Mouse (Mus musculus): Measurements from ENCODE around the gene Spp2.
"Not testable (repeated sequence)": the region's sequence is repeated elsewhere in the genome, so short reads cannot be mapped to it uniquely, and the experiment has no call there.

Gene Spp2

DNA sequence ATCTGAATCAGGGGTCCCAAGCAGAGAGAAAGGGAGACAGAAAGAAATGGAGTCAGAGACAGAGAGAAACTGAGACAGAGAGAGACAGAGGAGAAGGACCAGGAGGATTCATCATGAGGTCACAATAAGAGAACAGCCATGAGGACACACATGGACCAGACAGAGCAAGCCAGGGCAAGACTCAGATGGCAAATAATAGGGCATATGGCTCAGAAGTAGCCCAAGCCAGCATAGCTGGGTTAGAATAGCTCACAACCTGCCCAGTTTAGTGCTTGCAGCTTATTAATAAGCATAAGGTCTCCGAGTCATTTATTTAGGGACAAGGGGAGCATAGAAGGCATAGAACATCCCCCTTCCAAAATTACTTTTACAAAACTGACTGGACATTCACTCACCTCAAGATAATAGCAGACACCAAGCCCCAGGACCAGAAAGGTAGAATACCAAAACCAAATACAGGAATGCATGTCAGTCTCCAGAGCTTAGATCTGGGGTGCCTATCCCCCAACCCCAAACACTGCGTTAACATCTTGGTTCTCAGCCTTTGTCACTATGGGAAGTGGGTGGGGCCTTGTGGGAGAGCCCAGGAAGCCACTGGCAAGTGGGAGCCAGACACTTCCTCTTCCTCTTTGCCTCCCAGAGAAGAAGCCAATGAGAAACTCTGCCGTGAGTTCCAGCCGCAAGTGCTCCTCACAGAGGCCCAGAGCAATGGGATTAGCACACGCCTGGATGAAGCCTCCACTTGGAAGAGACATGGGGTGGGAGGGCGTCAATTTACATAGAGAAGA is 26.5 kb downstream of the Spp2 start:
- peak in 1 of 2 experiments; percentile 10 for DNase-seq (ENCODE audit: low read depth in 1 of 2, low spot score in 2 of 2)

DNA sequence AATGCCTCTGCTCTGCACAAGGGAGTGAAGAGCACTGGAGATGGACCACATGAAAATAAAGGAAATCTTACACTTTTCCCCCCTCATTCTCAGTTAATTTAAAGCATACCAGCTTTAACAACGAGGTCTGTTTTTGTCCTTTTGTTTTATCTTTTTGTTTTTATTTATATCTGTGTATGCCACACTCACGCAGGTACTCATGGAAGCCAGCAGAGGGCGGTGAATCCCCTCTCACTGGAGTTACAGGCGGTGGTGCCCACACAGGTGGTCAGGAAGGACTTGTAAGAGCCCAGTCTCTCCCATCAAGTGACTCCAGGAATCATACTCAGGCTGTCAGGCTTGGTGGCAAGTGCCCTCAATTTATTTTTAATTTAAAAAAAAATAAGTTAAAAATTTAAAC is 27.3 kb downstream of the Spp2 start:
- DNase-seq (ENCODE audit: low read depth in 1 of 2, low spot score in 2 of 2) = no peak

DNA sequence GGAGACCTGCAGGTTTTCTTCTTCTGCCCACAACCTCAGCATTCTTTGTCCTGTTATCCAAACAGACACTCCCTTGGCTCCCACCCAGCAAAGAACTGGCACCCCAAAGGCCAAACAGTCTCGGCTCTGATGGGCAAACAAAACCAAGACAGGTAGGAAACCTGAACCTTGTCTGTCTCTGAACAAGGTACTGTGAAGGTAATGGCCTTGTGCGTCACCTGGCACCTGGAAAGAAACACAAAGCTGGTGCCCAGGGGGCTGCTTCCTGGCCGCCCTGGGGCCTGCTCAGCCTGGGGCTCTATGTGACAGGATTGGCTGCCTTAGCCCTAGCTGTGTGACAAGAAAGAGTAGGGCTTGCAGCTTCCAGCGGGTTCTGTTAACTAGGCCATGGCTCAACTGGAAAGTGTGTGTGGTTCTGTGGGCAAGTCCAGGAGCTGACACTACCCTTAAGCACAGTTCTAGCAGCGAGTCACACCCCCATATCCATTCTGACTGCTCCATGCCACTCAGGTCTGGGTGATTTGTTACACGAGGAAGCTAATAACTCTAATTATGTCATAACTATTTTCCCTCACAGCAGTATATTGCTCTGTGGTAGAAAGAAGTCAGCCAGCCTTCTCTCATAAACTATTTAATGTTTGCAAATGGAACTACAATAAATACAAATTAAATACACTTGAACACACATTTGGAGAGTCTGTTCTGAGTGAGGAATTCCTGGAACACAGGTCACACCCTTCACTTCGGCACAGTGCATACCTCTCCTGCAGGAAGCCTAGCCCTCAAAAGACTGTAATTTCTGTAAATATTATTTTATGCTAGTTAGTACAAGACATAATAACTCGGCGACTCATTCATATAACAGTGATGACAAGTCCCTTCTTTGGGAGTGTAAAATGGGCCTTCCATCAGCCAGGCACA is 30.7 kb downstream of the Spp2 start:
- DNase-seq (ENCODE audit: low read depth in 1 of 2, low spot score in 2 of 2) = no peak

DNA sequence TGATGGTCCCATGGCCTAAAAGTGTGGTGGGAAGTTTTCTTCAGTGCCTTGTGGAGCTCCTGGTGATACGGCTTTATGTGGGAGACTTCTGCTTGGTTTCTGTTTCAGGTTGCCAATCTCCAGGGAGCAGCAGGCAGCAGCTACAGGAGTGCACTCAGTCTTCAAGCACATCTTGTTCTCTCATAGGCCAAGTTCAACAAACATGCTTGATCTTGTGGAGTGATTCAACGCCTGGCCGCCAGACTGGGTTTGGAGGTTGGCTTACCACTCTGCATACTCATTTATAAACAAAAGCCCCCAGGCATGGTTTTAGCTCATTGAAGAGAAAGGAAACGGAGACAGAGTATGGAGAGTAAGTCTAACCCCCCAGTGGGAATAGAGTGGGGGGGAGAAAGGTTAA is 36.6 kb downstream of the Spp2 start:
- DNase-seq (ENCODE audit: low read depth in 1 of 2, low spot score in 2 of 2) = no peak

- DNase-seq (ENCODE audit: low read depth in 1 of 2, low spot score in 2 of 2) = no peak
These were observed 38.6 kb downstream of the Spp2 start for GRCm38 (mm10) chr1:88445400-88445799.

DNA sequence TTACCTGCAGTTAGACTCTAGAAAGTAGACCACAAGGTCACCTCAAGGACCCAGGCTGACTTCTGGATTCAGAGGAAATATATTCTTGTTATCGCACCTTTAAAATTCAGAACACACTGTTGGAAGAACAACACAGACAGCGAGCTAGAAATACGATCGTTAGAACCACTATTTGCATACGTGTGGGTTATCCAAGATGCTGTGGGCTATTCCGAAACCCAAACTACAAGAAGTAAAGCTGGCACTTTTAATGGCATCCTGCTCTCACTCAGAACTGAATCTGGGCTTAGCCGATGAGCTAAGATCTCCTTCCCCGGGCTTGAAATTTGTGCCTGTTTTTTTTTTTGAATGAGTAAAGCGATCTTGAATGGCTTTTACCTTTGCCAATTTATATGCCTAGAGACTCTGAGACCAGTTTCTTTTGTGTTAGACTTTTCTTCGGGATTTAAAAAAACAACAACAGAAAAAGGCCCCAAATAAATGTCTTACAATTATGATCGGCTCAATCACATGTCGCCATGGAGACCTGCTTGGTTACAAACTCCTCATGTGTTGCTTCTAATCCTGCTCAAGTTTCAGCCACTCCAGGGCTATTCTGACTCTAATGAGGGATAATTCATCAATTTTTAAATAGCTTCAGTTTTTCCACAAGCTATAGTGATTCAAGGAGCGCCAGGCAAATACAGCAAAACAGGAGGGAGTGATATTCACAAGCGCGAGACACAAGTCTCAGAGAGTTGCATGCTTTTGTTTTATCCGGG is 39.7 kb downstream of the Spp2 start:
- no peak for DNase-seq (ENCODE audit: low read depth in 1 of 2, low spot score in 2 of 2)

- no peak for DNase-seq (ENCODE audit: low read depth in 1 of 2, low spot score in 2 of 2)
These were observed 40.7 kb downstream of the Spp2 start for GRCm38 (mm10) chr1:88447483-88447882.

DNA sequence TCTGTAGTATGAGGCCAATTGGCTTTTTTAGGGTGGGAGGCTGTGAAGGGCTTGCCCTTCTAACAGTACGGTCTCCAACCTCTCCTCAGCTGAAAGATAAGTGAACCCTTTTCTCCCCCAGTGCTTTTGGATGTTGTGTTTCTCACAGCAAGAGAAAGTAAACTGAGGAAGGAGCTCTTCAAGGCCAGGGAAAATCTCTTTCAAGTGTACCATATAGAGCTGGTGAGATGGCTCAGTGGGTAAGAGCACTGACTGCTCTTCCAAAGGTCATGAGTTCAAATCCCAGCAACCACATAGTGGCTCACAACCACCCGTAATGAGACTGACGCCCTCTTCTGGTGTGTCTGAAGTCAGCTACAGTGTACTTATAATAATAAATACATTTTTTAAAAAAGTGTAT is 41.3 kb downstream of the Spp2 start:
- not testable (repeated sequence) for DNase-seq (ENCODE audit: low read depth in 1 of 2, low spot score in 2 of 2)

- DNase-seq (ENCODE audit: low read depth in 1 of 2, low spot score in 2 of 2) = no peak
These were observed 43.0 kb downstream of the Spp2 start for GRCm38 (mm10) chr1:88449741-88450140.

DNA sequence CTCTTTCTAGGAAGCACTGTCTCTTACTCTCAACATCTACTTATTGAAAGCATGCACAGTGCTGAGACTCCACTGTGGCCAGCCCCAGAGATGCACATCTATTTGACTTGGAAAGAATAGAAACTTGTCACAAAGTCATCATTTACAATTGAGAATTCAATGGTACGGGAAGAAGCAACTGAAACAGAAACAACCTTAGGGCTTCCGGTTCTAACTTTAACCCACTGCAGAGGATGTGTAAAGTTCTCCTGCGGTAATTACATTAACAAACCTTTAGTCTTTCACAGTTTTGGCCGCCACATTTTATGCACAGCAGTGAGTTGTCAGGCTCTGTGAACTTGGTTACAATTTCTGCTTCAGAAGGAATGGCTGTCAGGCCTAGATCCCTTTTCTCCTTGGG is 43.9 kb downstream of the Spp2 start:
- no peak for DNase-seq (ENCODE audit: low read depth in 1 of 2, low spot score in 2 of 2)

- DNase-seq (ENCODE audit: low read depth in 1 of 2, low spot score in 2 of 2) = no peak
These were observed 45.4 kb downstream of the Spp2 start for GRCm38 (mm10) chr1:88452198-88452597.

DNA sequence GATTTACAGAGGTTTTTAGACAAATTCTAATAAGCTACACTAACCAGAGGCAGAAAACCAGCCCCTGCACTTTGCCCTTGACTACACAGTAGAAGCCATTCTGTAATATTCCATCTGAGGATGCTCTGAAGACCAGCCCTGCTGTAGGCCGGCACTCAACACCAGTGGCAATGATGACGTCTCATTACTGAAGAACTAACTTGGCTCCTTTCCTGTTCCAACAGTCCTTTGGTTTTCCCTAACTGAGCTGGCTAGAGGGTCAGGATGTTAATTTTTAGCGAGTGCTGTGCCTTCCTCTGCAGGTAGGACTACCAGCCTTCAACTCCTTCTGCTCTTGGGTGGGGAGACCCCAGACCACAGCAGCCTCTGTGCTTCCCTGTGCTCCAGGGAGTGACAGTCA is 47.9 kb downstream of the Spp2 start:
- no peak for DNase-seq (ENCODE audit: low read depth in 1 of 2, low spot score in 2 of 2)

- no peak for DNase-seq (ENCODE audit: low read depth in 1 of 2, low spot score in 2 of 2)
These were observed 49.0 kb downstream of the Spp2 start for GRCm38 (mm10) chr1:88455761-88456160.

DNA sequence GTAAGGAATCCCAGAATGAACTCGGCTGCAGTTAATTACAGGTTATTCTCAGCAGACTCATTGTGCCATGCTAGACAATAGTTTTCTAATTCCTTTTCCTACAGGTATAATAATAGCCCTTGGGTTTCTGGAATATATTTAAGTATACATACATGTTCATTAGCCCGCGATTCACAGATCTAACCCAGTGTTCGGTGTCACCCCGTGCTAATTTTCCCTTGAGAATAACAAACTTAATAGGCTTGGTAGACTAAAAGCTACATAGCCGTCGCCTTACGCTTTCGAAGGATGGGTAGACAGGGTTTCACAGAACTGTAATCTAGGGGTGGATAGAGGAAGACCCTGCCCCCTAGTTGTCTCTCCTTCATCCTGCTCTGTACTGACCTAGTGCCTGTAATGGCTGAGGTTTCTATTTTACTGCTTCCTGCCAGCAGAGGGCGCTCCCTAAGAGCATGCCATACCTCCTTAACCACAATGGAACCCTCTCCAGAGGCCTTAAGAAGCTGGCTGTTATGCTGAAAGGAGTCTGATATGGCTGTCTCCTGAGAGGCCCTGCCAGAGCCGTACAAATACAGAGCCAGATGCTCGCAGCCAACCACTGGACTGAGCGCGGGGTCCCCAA is 49.8 kb downstream of the Spp2 start:
- peak; percentile 4 to 19 for DNase-seq (ENCODE audit: low read depth in 1 of 2, low spot score in 2 of 2)

DNA sequence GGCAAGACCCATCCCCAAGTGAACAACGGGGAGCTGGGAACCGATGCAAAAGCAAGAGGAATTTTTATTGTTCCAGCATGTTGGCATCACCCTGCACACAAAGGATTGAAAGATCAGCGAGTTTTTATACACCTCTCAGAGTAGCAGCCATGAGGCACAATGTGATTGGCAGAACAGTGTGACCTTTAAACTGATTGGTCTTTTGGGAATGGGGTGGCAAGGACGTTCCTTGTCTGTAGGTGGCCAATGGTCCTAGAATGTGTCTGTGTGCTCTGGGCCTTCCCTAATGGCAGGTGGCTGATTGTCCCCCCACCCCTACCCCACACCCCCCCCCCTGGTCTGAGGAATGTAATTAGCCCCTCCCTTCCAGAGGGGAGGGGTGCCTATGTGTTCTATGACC is 52.4 kb downstream of the Spp2 start:
- DNase-seq (ENCODE audit: low read depth in 1 of 2, low spot score in 2 of 2) = no peak

GRCm38 (mm10) chr1:88459655-88460054 is 52.9 kb downstream of the Spp2 start:
- no peak for DNase-seq (ENCODE audit: low read depth in 1 of 2, low spot score in 2 of 2)

GRCm38 (mm10) chr1:88461096-88461495 is 54.3 kb downstream of the Spp2 start:
- no peak for DNase-seq (ENCODE audit: low read depth in 1 of 2, low spot score in 2 of 2)

- no peak for DNase-seq (ENCODE audit: low read depth in 1 of 2, low spot score in 2 of 2)
These were observed 55.7 kb downstream of the Spp2 start for GRCm38 (mm10) chr1:88462484-88462883.

GRCm38 (mm10) chr1:88463241-88463640 is 56.5 kb downstream of the Spp2 start:
- no peak for DNase-seq (ENCODE audit: low read depth in 1 of 2, low spot score in 2 of 2)

- DNase-seq (ENCODE audit: low read depth in 1 of 2, low spot score in 2 of 2) = no peak
These were observed 57.5 kb downstream of the Spp2 start for GRCm38 (mm10) chr1:88464109-88464905.

All from monocyte, adult 2 months (primary cell).